ENCODE assay signal across 8 mouse cellular contexts in genomic region chr17:14960951-14961556, GRCm38 (mm10). TPM values are rescaled to one million over a fixed set of nuclear protein-coding genes. Genes with fewer than 3 reads are reported as not detected.
DNase-seq lines count a peak whose midpoint lies in the region; ATAC-seq lines count a peak whose summit lies in the region.
"Not testable (repeated sequence)": the region's sequence is repeated elsewhere in the genome, so short reads cannot be mapped to it uniquely, and the experiment has no call there.

Gene Phf10 (minus strand): TSS chr17:14961273.

- H3K9ac ChIP-seq in heart, embryonic 13.5 days = peak within 1 kb of the TSS; percentile 94
- peak within 1 kb of the TSS; percentile 83 for H3K9ac ChIP-seq in kidney, embryonic 14.5 days (ENCODE audit: low read depth, low read length)
- peak within 1 kb of the TSS; percentile 65; the same call in 1 of the 2 replicates for H3K9ac ChIP-seq in midbrain, embryonic 14.5 days (replicated peaks; ENCODE audit: low read length)
- H3K9ac ChIP-seq in stomach, embryonic 14.5 days (replicated peaks; ENCODE audit: low read depth, low read length) = peak within 1 kb of the TSS; percentile 57

- not testable (repeated sequence) for H3K27me3 ChIP-seq in erythroblast, embryonic 14.5 days (ENCODE audit: control insufficient read depth); heart, embryonic 13.5 days (replicated peaks); kidney, embryonic 14.5 days (ENCODE audit: control insufficient read depth, insufficient read depth, low read length); midbrain, embryonic 14.5 days (ENCODE audit: control insufficient read depth, insufficient read depth, low read length); stomach, embryonic 14.5 days (ENCODE audit: control insufficient read depth, insufficient read depth, low read length)

- peak within 1 kb of the TSS; percentile 70; the same call in 1 of the 2 replicates for H3K27ac ChIP-seq in heart, embryonic 13.5 days (replicated peaks)
- H3K27ac ChIP-seq in kidney, embryonic 14.5 days (ENCODE audit: low read depth, low read length); stomach, embryonic 14.5 days (ENCODE audit: low read length): not testable (repeated sequence)
- H3K27ac ChIP-seq in midbrain, embryonic 14.5 days (replicated peaks; ENCODE audit: low read depth, low read length) = 0 out of 2 replicates have a peak within 1 kb of the TSS, but pooled peaks have one; percentile 37

- peak within 1 kb of the TSS; percentile 95 for H3K4me2 ChIP-seq in heart, embryonic 13.5 days
- peak within 1 kb of the TSS; percentile 69 for H3K4me2 ChIP-seq in kidney, embryonic 14.5 days (replicated peaks; ENCODE audit: low read depth, low read length)
- peak within 1 kb of the TSS; percentile 94 for H3K4me2 ChIP-seq in midbrain, embryonic 14.5 days (ENCODE audit: low read length)
- peak within 1 kb of the TSS; percentile 86 for H3K4me2 ChIP-seq in stomach, embryonic 14.5 days (replicated peaks; ENCODE audit: low read depth, low read length)

- ATAC-seq in heart, embryonic 13.5 days (ENCODE audit: extremely low read depth, insufficient number of reproducible peaks, low FRiP score, low TSS enrichment) = peak; percentile 82
- ATAC-seq in kidney, embryonic 14.5 days (ENCODE audit: low FRiP score, low TSS enrichment) = peak; percentile 86
- ATAC-seq in midbrain, embryonic 14.5 days (ENCODE audit: low FRiP score, low TSS enrichment) = peak; percentile 84
- ATAC-seq in stomach, embryonic 14.5 days (ENCODE audit: insufficient number of reproducible peaks, insufficient read depth, low FRiP score, low read depth) = peak; percentile 64

- H3K4me3 ChIP-seq in erythroblast, embryonic 14.5 days (replicated peaks) = peak within 1 kb of the TSS; percentile 88
- H3K4me3 ChIP-seq in heart, embryonic 13.5 days = peak within 1 kb of the TSS; percentile 76
- peak within 1 kb of the TSS; percentile 53 for H3K4me3 ChIP-seq in kidney, embryonic 14.5 days (ENCODE audit: low read length)
- H3K4me3 ChIP-seq in midbrain, embryonic 14.5 days (replicated peaks; ENCODE audit: low read depth, low read length) = peak within 1 kb of the TSS; percentile 59
- peak within 1 kb of the TSS; percentile 57 for H3K4me3 ChIP-seq in stomach, embryonic 14.5 days (ENCODE audit: low read depth, low read length)

- H3K9me3 ChIP-seq in erythroblast, embryonic 14.5 days (ENCODE audit: control insufficient read depth, low read length); heart, embryonic 13.5 days; kidney, embryonic 14.5 days (ENCODE audit: control insufficient read depth, low read length); midbrain, embryonic 14.5 days (ENCODE audit: control insufficient read depth, low read length); stomach, embryonic 14.5 days (ENCODE audit: control insufficient read depth, low read depth, low read length): not testable (repeated sequence)

- WGBS in heart, embryonic 13.5 days = under 1% methylated on average over 23 of the region's 100 CpGs
- WGBS in kidney, embryonic 14.5 days = 0% methylated on average over 19 of the region's 100 CpGs
- WGBS in midbrain, embryonic 14.5 days = under 1% methylated on average over 34 of the region's 100 CpGs
- WGBS in stomach, embryonic 14.5 days = under 1% methylated on average over 36 of the region's 100 CpGs

- peaks cover 34% of the 10 kb centered on the region for H3K4me1 ChIP-seq in erythroblast, embryonic 14.5 days (ENCODE audit: control insufficient read depth)
- H3K4me1 ChIP-seq in heart, embryonic 13.5 days = peaks cover 14% of the 10 kb centered on the region
- not testable (repeated sequence) for H3K4me1 ChIP-seq in kidney, embryonic 14.5 days (ENCODE audit: control insufficient read depth, insufficient read depth, low read length); midbrain, embryonic 14.5 days (ENCODE audit: control insufficient read depth, insufficient read depth, low read length); stomach, embryonic 14.5 days (ENCODE audit: control insufficient read depth, insufficient read depth, low read length)

- peaks cover 29% of the 10 kb centered on the region for H3K36me3 ChIP-seq in erythroblast, embryonic 14.5 days (ENCODE audit: control insufficient read depth)
- peaks cover 13% of the 10 kb centered on the region for H3K36me3 ChIP-seq in heart, embryonic 13.5 days
- H3K36me3 ChIP-seq in kidney, embryonic 14.5 days (ENCODE audit: control insufficient read depth, insufficient read depth, low read length); midbrain, embryonic 14.5 days (ENCODE audit: control insufficient read depth, insufficient read depth, low read length); stomach, embryonic 14.5 days (ENCODE audit: control insufficient read depth, insufficient read depth, low read length): not testable (repeated sequence)

- peak; percentile 58 for DNase-seq in CD4-positive helper T cell, adult 2 months (ENCODE audit: low read depth, low spot score)
- peak; percentile 12 for DNase-seq in brain, adult 2 months (ENCODE audit: low read depth, low spot score)
- DNase-seq in liver = peak; percentile 64
- DNase-seq in midbrain, embryonic 14.5 days = peak; percentile 55

RNA-seq across cellular contexts. Expression of gene Phf10, which starts in this region (rescaled TPM):
- polyA plus RNA-seq in erythroblast, embryonic 14.5 days (2012) = 9.0 and 9.1 TPM in 2 replicates
- 22.9 and 24.4 TPM in 2 replicates for polyA plus RNA-seq in heart, embryonic 13.5 days (2015; fragmentation: Nextera tagmentation; extraction: Ambion mirVana)
- polyA plus RNA-seq in kidney, embryonic 14.5 days (2014; fragmentation: Nextera tagmentation; extraction: Ambion mirVana) = 37.4 and 44.2 TPM in 2 replicates
- 21.5 and 25.2 TPM in 2 replicates for polyA plus RNA-seq in midbrain, embryonic 14.5 days (2014; fragmentation: Nextera tagmentation; extraction: Ambion mirVana)
- polyA plus RNA-seq in stomach, embryonic 14.5 days (2014; fragmentation: Nextera tagmentation; extraction: Ambion mirVana) = 42.1 and 55.0 TPM in 2 replicates

Comparison
In these comparisons a context has a peak if more than half of its experiments do, and no peak if none do; other contexts are left out.
1. DNase-seq: peak in every context shown above with its lines; median percentile 64 in liver; 58 in CD4-positive helper T cell, adult 2 months; 55 in midbrain, embryonic 14.5 days; 12 in brain, adult 2 months.